Mouse (Mus musculus) brain, embryonic 14.5 days (tissue): Measurements from ENCODE around the gene Thpo.

ENCODE experiments used
- CTCF ChIP-seq: fragments of 200-500 bp; IDR thresholded peaks from 2 replicates; pipeline ENCODE4 v1.5.1; 2012; ENCODE audit warnings: inconsistent platforms, mild to moderate bottlenecking, moderate library complexity, borderline replicate concordance; ENCODE audit not compliant: insufficient read depth, insufficient read length; ENCODE audit errors: extremely low read depth
- POLR2A ChIP-seq: fragments of 200-500 bp; IDR thresholded peaks from 2 replicates; pipeline ENCODE4 v1.6.1; 2012; ENCODE audit warnings: mild to moderate bottlenecking, inconsistent platforms, borderline replicate concordance; ENCODE audit not compliant: poor library complexity, insufficient read depth, insufficient read length, severe bottlenecking; ENCODE audit errors: extremely low read depth

DNA sequence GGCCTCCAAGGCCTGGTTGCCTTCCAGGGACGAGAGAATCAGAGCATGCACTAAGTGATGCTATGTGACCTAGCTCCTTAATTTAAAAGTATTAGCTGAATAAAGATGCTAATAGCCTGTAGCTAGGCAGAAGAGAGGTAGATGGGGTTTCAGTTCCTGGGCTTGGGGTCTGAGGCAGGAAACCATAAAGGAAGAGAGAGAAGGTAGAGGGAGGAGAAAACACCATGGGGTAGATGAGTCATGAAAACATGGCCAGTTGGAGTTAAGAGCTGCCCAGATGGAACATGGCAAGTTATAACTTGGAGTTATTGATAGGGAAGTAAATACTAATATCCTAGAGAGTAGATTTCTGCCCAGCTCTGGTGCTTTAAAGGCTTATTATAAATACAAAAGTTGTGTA lies 23.1 kb upstream of the Thpo start:
- no peak for TF ChIP-seq POLR2A
- TF ChIP-seq CTCF = no peak
